Mouse (Mus musculus) stomach, embryonic 15.5 days (tissue): ENCODE results near the gene Fcho2. TPM values are rescaled to one million over a fixed set of nuclear protein-coding genes. Genes with fewer than 3 reads are reported as not detected.

Experiments
- ATAC-seq: fragments of 200-750 bp; cut with Nextera tagmentation; 2 replicates; pipeline ENCODE4 v1.8.0; 2017; ENCODE audit warnings: low read depth, moderate number of reproducible peaks, moderate TSS enrichment; ENCODE audit not compliant: insufficient read depth, low FRiP score
- H3K27ac ChIP-seq: fragments of 300-500 bp; sonication (generic); 2 replicates; pipeline ENCODE4 v1.5.1; 2015; ENCODE audit warnings: mild to moderate bottlenecking, inconsistent platforms
- H3K27me3 ChIP-seq: fragments of 300-500 bp; sonication (generic); replicated peaks from 2 replicates; pipeline ENCODE4 v1.6.1; 2015; ENCODE audit warnings: inconsistent platforms
- H3K36me3 ChIP-seq: fragments of 300-500 bp; sonication (generic); 2 replicates; pipeline ENCODE4 v1.6.1; 2015; ENCODE audit warnings: inconsistent platforms
- H3K4me1 ChIP-seq: fragments of 300-500 bp; sonication (generic); 2 replicates; pipeline ENCODE4 v1.6.1; 2015; ENCODE audit warnings: inconsistent platforms
- H3K4me2 ChIP-seq: fragments of 300-500 bp; sonication (generic); 2 replicates; pipeline ENCODE4 v1.6.1; 2015; ENCODE audit warnings: mild to moderate bottlenecking, inconsistent platforms
- H3K4me3 ChIP-seq: fragments of 300-500 bp; sonication (generic); replicated peaks from 2 replicates; pipeline ENCODE4 v1.5.1; 2015; ENCODE audit warnings: inconsistent platforms
- H3K9ac ChIP-seq: fragments of 300-500 bp; sonication (generic); 2 replicates; pipeline ENCODE4 v1.6.1; 2015; ENCODE audit warnings: inconsistent platforms
- H3K9me3 ChIP-seq: fragments of 300-500 bp; sonication (generic); 2 replicates; pipeline ENCODE4 v1.6.1; 2016; ENCODE audit warnings: inconsistent platforms
- WGBS: fragments of 180-500 bp; shearing (Covaris S2); methylation state at CpG from one replicate; pipeline ENCODE4 v1.1.7; 2015; 5-methylcytosine and 5-hydroxymethylcytosine counted together
- polyA plus RNA-seq: library from polyadenylated mRNA; unstranded; fragments of >200 nt; fragmentation: Nextera tagmentation; extraction: Ambion mirVana; gene quantifications from 2 replicates; pipeline ENCODE4 v1.2.1, GENCODE M21; 2015

The Fcho2 gene
- polyA plus RNA-seq, 1 experiment from 2014 or later = 47.8 TPM

DNA sequence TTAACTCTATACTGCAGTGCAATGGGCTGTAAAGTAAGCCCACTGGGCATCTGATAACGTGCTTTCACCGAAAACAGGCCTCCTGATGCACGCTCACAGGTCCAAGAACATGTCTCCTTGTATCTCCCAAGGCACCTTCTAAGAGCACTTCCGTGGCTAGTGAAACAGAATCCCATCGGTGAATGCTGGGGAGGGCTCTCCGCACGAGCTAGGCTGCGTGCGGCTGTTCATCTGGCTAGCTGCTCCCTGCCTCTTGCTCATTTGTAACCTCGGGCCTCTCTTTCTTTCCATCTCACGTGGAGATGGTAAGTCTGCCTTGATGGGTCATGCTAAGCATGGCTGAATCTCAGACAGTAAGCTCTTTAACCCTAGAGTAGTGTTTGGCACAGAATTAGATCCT, 124.4 kb downstream of the Fcho2 start:
- H3K27me3 ChIP-seq = peaks cover 6% of the 10 kb centered on the region; the same call in 1 of the 2 replicates
- H3K36me3 ChIP-seq = no peaks in the 10 kb centered on the region
- ATAC-seq = no peak
- no peak overlapping the region for H3K4me2 ChIP-seq
- no peaks in the 10 kb centered on the region for H3K9me3 ChIP-seq
- H3K4me3 ChIP-seq = no peak overlapping the region
- 86% methylated on average over 11 of the region's 11 CpGs for WGBS
- peaks cover 13% of the 10 kb centered on the region for H3K4me1 ChIP-seq
- no peak overlapping the region for H3K27ac ChIP-seq
- H3K9ac ChIP-seq = no peak overlapping the region

- Histone ChIP-seq H3K9me3 (no peaks in the 10 kb centered on the region), H3K4me3 (no peak overlapping the region), H3K36me3 (no peaks in the 10 kb centered on the region), H3K4me2 (peak overlapping the region; percentile 25), H3K9ac (no peak overlapping the region), H3K27ac (peak overlapping the region; percentile 57), H3K4me1 (peaks cover 9% of the 10 kb centered on the region), H3K27me3 (peaks cover 6% of the 10 kb centered on the region; the same call in 1 of the 2 replicates)
- ATAC-seq = no peak
- 42% methylated on average over 11 of the region's 11 CpGs for WGBS
These were observed 125.5 kb downstream of the Fcho2 start for GRCm38 (mm10) chr13:98689605-98690290.

- no peak overlapping the region for H3K4me2 ChIP-seq
- peaks cover 7% of the 10 kb centered on the region; the same call in 1 of the 2 replicates for H3K4me1 ChIP-seq
- H3K27me3 ChIP-seq = no peaks in the 10 kb centered on the region
- H3K4me3 ChIP-seq = no peak overlapping the region
- no peak for ATAC-seq
- H3K9ac ChIP-seq = no peak overlapping the region
- H3K36me3 ChIP-seq = no peaks in the 10 kb centered on the region
- H3K27ac ChIP-seq = no peak overlapping the region
- no peaks in the 10 kb centered on the region for H3K9me3 ChIP-seq
- WGBS = 72% methylated on average over 9 of the region's 9 CpGs
These were observed 127.3 kb downstream of the Fcho2 start for GRCm38 (mm10) chr13:98687931-98688330.

DNA sequence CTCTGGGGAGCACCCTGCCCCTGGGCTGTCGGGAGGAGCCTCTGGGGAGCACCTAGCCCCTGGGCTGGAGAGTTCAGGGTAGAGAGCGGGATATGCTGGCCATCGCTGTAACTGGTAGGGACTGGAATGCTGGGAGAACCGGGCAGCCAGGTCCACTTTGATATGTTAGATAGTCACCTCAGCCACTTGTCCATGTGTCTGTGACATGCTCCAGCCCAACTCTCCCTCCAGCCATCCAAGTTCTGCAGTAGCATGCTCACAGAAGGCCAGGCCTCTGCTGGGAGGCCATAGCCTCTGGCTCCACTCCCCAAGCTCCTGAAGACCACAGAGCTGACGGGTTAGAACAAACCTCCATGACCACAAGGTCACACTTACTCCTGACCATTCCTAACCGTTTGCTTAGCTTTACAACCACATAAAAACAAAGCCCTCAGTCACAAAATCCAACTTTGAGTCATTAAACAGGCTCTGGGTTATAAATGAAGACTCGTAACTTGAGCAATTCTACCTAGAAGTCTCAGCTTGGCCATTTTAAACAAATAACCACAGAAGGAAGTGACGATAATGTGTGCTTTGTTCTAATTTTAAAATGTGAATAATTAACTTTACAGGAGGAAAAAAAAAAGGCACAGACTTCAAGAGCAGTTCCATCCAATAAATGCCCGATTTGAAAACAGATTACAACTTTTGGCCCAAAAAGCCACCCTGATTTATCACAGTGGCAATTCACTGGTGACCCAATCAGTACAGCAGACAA, 130.9 kb downstream of the Fcho2 start:
- H3K36me3 ChIP-seq = no peaks in the 10 kb centered on the region
- WGBS = 64% methylated on average over 9 of the region's 9 CpGs
- H3K4me2 ChIP-seq = no peak overlapping the region
- no peak for ATAC-seq
- no peaks in the 10 kb centered on the region for H3K9me3 ChIP-seq
- no peak overlapping the region for H3K4me3 ChIP-seq
- peak overlapping the region; percentile 26; the same call in 1 of the 2 replicates for H3K27ac ChIP-seq
- no peak overlapping the region for H3K9ac ChIP-seq
- peaks cover 9% of the 10 kb centered on the region; the same call in 1 of the 2 replicates for H3K4me1 ChIP-seq
- no peaks in the 10 kb centered on the region for H3K27me3 ChIP-seq

DNA sequence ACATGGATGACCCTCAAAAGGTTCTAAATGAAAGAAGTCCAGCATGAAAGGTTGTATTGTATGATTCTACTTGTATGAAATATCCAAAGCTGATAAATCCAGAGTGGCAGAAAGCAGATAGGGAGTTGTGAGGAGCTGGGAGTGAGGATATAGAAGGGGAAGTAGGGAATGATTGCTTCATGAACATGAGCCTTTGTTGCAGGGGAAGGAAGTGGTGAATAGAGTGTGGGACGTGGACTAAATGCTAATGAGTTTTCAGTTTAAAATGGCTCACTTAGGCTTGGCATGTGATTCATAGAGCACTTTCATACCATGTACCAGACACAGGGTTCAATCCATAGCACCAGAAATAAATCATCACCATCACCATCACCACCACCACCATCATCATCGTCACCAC, 131.8 kb downstream of the Fcho2 start:
- Histone ChIP-seq H3K27ac (no peak overlapping the region), H3K4me1 (peaks cover 9% of the 10 kb centered on the region; the same call in 1 of the 2 replicates), H3K36me3 (no peaks in the 10 kb centered on the region), H3K4me2 (no peak overlapping the region), H3K4me3 (no peak overlapping the region), H3K27me3 (no peaks in the 10 kb centered on the region), H3K9ac (no peak overlapping the region), H3K9me3 (no peaks in the 10 kb centered on the region)
- WGBS = 90% methylated on average over 2 of the region's 2 CpGs
- no peak for ATAC-seq

DNA sequence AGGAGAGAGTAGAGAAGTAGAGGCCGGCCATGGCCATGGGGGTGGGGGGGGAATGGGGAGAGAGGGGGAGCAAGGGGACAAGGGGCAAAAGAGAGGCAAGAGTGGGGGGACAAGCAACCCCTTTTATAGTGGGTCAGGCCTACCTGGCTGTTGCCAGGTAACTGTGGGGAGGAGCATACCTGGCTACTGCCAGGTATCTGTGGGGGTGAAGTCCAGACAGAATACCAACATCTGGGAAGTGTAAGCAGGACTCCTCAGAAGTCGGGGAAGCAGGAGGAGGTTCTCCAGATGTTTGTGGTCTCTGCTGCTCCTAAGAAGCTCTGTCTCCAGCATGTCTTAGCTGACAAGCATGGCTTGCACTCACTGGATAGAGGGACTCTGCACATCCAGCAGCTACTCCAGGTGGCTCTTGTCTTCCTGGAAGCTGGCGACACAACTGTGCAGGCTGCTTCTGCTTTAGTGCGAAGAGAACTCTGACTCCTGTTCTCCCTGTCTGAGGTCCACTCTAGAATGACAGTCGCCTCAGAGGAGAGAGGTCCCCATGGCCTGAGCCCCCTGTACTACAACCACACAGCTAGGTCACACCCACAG, 134.7 kb downstream of the Fcho2 start:
- peaks cover 9% of the 10 kb centered on the region; the same call in 1 of the 2 replicates for H3K4me1 ChIP-seq
- no peak overlapping the region for H3K4me2 ChIP-seq
- H3K27me3 ChIP-seq = no peaks in the 10 kb centered on the region
- 0 out of 2 replicates have a peak, but pooled peaks have one; percentile 10 for ATAC-seq
- no peaks in the 10 kb centered on the region for H3K9me3 ChIP-seq
- no peak overlapping the region for H3K9ac ChIP-seq
- H3K36me3 ChIP-seq = no peaks in the 10 kb centered on the region
- H3K27ac ChIP-seq = no peak overlapping the region
- no peak overlapping the region for H3K4me3 ChIP-seq
- WGBS = 58% methylated on average over 5 of the region's 5 CpGs

DNA sequence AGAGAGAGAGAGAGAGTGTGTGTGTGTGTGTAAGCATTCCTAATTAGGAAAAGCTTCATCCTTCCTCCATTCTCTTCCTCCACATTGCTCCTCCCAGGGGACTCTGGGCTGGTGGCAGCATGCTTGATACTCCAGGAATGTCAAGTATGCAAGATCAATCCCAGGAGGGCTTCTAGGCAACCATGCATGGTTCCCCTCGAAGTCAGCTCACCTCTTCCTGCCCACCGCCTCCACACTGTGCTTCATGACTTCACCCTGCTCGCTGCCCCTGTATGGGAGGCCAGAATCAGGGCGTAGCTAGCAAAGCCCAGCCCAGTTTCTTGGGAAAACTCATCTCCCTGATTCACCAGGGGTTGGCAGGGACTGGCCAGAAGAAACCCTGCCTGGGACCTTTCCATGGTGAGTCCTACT, 135.6 kb downstream of the Fcho2 start:
- no peaks in the 10 kb centered on the region for H3K9me3 ChIP-seq
- H3K36me3 ChIP-seq = no peaks in the 10 kb centered on the region
- 42% methylated on average over 4 of the region's 4 CpGs for WGBS
- H3K27ac ChIP-seq = no peak overlapping the region
- H3K4me2 ChIP-seq = no peak overlapping the region
- H3K27me3 ChIP-seq = no peaks in the 10 kb centered on the region
- H3K4me1 ChIP-seq = peaks cover 9% of the 10 kb centered on the region; the same call in 1 of the 2 replicates
- ATAC-seq = no peak
- H3K4me3 ChIP-seq = no peak overlapping the region
- no peak overlapping the region for H3K9ac ChIP-seq

- WGBS = 86% methylated on average over 1 of the region's 1 CpGs
- H3K27me3 ChIP-seq = no peaks in the 10 kb centered on the region
- H3K27ac ChIP-seq = no peak overlapping the region
- H3K9me3 ChIP-seq = no peaks in the 10 kb centered on the region
- ATAC-seq = no peak
- H3K4me3 ChIP-seq = no peak overlapping the region
- no peaks in the 10 kb centered on the region for H3K36me3 ChIP-seq
- H3K4me2 ChIP-seq = no peak overlapping the region
- no peak overlapping the region for H3K9ac ChIP-seq
- H3K4me1 ChIP-seq = peaks cover 9% of the 10 kb centered on the region; the same call in 1 of the 2 replicates
These were observed 136.0 kb downstream of the Fcho2 start for GRCm38 (mm10) chr13:98679230-98679629.

- no peak overlapping the region for H3K27ac ChIP-seq
- WGBS = 53% methylated on average over 4 of the region's 4 CpGs
- ATAC-seq = no peak
- H3K4me3 ChIP-seq = no peak overlapping the region
- H3K4me1 ChIP-seq = no peaks in the 10 kb centered on the region
- no peaks in the 10 kb centered on the region for H3K27me3 ChIP-seq
- no peaks in the 10 kb centered on the region for H3K36me3 ChIP-seq
- H3K9ac ChIP-seq = no peak overlapping the region
- H3K4me2 ChIP-seq = no peak overlapping the region
- no peaks in the 10 kb centered on the region for H3K9me3 ChIP-seq
These were observed 141.3 kb downstream of the Fcho2 start for GRCm38 (mm10) chr13:98673922-98674321.

Other genes with a start within 250 kb of the Fcho2 start
- not detected in 2 replicates for gene Tmem174, start 178.0 kb downstream of the Fcho2 start, polyA plus RNA-seq
- gene Tmem171, start 120.6 kb downstream of the Fcho2 start, polyA plus RNA-seq = 8.4 and 13.7 TPM in 2 replicates
- 55.1 and 62.0 TPM in 2 replicates for gene Tnpo1, start 110.9 kb upstream of the Fcho2 start, polyA plus RNA-seq
- gene 1700024P04Rik, start 169.1 kb upstream of the Fcho2 start, polyA plus RNA-seq = not detected in 2 replicates